Mouse (Mus musculus) thymus, adult 2 months (tissue): ENCODE measurements around the gene Sned1. TPM values are rescaled to one million over a fixed set of nuclear protein-coding genes. Genes with fewer than 3 reads are reported as not detected.
"Not testable (repeated sequence)": the region's sequence is repeated elsewhere in the genome, so short reads cannot be mapped to it uniquely, and the experiment has no call there.

Source experiments
- DNase-seq: peaks from one replicate; pipeline ENCODE4 v3.0.0; 2021
- H3K27ac ChIP-seq: fragments of 200-500 bp; 2 replicates; pipeline ENCODE4 v1.5.1; 2012; ENCODE audit warnings: low read length, control low read depth; ENCODE audit not compliant: control insufficient read depth, insufficient read depth
- H3K27me3 ChIP-seq: fragments of 200-500 bp; 2 replicates; pipeline ENCODE4 v1.6.1; 2012; ENCODE audit warnings: mild to moderate bottlenecking, low read length, moderate library complexity, mixed read lengths; ENCODE audit not compliant: control insufficient read depth, insufficient read depth
- H3K36me3 ChIP-seq: fragments of 200-500 bp; 2 replicates; pipeline ENCODE4 v1.6.1; 2012; ENCODE audit warnings: mild to moderate bottlenecking, low read length, moderate library complexity; ENCODE audit not compliant: control insufficient read depth, insufficient read depth
- H3K4me1 ChIP-seq: fragments of 200-500 bp; replicated peaks from 2 replicates; pipeline ENCODE4 v1.6.1; 2012; ENCODE audit warnings: low read length; ENCODE audit not compliant: control insufficient read depth, insufficient read depth
- H3K4me3 ChIP-seq: fragments of 200-500 bp; 2 replicates; pipeline ENCODE4 v1.5.1; 2012; ENCODE audit warnings: mild to moderate bottlenecking, low read length, control low read depth, moderate library complexity; ENCODE audit not compliant: control insufficient read depth, insufficient read depth
- CTCF ChIP-seq: fragments of 200-500 bp; IDR thresholded peaks from 2 replicates; pipeline ENCODE4 v1.5.1; 2012; ENCODE audit warnings: mild to moderate bottlenecking, control low read depth, low read length, moderate library complexity, borderline replicate concordance; ENCODE audit not compliant: control insufficient read depth, poor library complexity, insufficient read depth; ENCODE audit errors: extremely low read depth
- POLR2A ChIP-seq: fragments of 200-500 bp; IDR thresholded peaks from 2 replicates; pipeline ENCODE4 v1.6.1; 2012; ENCODE audit warnings: mild to moderate bottlenecking, low read length, control low read depth, moderate library complexity; ENCODE audit not compliant: control insufficient read depth, poor library complexity, insufficient read depth; ENCODE audit errors: extremely low read depth
- WGBS: fragments of 180-500 bp; shearing (Covaris S2); methylation state at CpG from one replicate; pipeline ENCODE4 v1.1.7; 2018; 5-methylcytosine and 5-hydroxymethylcytosine counted together
- polyA plus RNA-seq: library from polyadenylated mRNA; depleted of rRNA; stranded (reverse); fragments of >200 nt; gene quantifications from 2 replicates; pipeline ENCODE4 v1.2.3, GENCODE M21; 2012

The Sned1 gene
- polyA plus RNA-seq, 1 experiment: 3.8 TPM

- Histone ChIP-seq H3K4me3 (no peak overlapping the region), H3K27ac (no peak overlapping the region), H3K27me3 (no peaks in the 10 kb centered on the region), H3K36me3 (no peaks in the 10 kb centered on the region), H3K4me1 (no peaks in the 10 kb centered on the region)
- TF ChIP-seq CTCF (no peak), POLR2A (no peak)
- 6% methylated on average over 16 of the region's 16 CpGs for WGBS
- peak; percentile 45 for DNase-seq
Observed at GRCm38 (mm10) chr1:93272409-93272821, 36.8 kb downstream of the Sned1 start.

GRCm38 (mm10) chr1:93275561-93275960, 39.9 kb downstream of the Sned1 start:
- no peak for DNase-seq
- Histone ChIP-seq H3K4me1 (no peaks in the 10 kb centered on the region), H3K36me3 (no peaks in the 10 kb centered on the region), H3K4me3 (no peak overlapping the region), H3K27me3 (no peaks in the 10 kb centered on the region), H3K27ac (no peak overlapping the region)
- 77% methylated on average over 6 of the region's 6 CpGs for WGBS
- TF ChIP-seq POLR2A: no peak
- TF ChIP-seq CTCF: no peak

GRCm38 (mm10) chr1:93277041-93277440, 41.4 kb downstream of the Sned1 start:
- TF ChIP-seq POLR2A (no peak), CTCF (no peak)
- whole genome bisulfite sequencing: 83% methylated on average over 7 of the region's 7 CpGs

GRCm38 (mm10) chr1:93289678-93290214, 54.1 kb downstream of the Sned1 start:
- Histone ChIP-seq H3K4me3 (no peak overlapping the region), H3K36me3 (no peaks in the 10 kb centered on the region), H3K27ac (no peak overlapping the region), H3K27me3 (no peaks in the 10 kb centered on the region), H3K4me1 (no peaks in the 10 kb centered on the region)
- no peak for TF ChIP-seq POLR2A
- TF ChIP-seq CTCF: no peak
- 5% methylated on average over 3 of the region's 3 CpGs for WGBS
- peak; percentile 6 for DNase-seq

More at GRCm38 (mm10) chr1:93277041-93277440, 41.4 kb downstream of the Sned1 start:
- H3K27ac ChIP-seq: no peak overlapping the region
- no peaks in the 10 kb centered on the region for H3K27me3 ChIP-seq
- no peak overlapping the region for H3K4me3 ChIP-seq
- DNase-seq: no peak
- H3K4me1 ChIP-seq: no peaks in the 10 kb centered on the region
- H3K36me3 ChIP-seq: no peaks in the 10 kb centered on the region

- no peak for TF ChIP-seq POLR2A
- no peak for TF ChIP-seq CTCF
- H3K4me1 ChIP-seq: no peaks in the 10 kb centered on the region
- no peaks in the 10 kb centered on the region for H3K36me3 ChIP-seq
- H3K4me3 ChIP-seq: no peak overlapping the region
- no peak for DNase-seq
- H3K27me3 ChIP-seq: no peaks in the 10 kb centered on the region
- 57% methylated on average over 4 of the region's 4 CpGs for WGBS
- H3K27ac ChIP-seq: no peak overlapping the region
Observed at GRCm38 (mm10) chr1:93290956-93291355, 55.3 kb downstream of the Sned1 start.

- no peak overlapping the region for H3K27ac ChIP-seq
- 94% methylated on average over 1 of the region's 1 CpGs for WGBS
- TF ChIP-seq CTCF: no peak
- TF ChIP-seq POLR2A: no peak
Observed at GRCm38 (mm10) chr1:93291591-93291990, 56.0 kb downstream of the Sned1 start.

GRCm38 (mm10) chr1:93292006-93292405, 56.4 kb downstream of the Sned1 start:
- Histone ChIP-seq H3K36me3 (no peaks in the 10 kb centered on the region), H3K4me1 (no peaks in the 10 kb centered on the region), H3K27me3 (no peaks in the 10 kb centered on the region), H3K27ac (no peak overlapping the region), H3K4me3 (no peak overlapping the region)
- DNase-seq: no peak
- TF ChIP-seq POLR2A (no peak), CTCF (no peak)
- 88% methylated on average over 8 of the region's 8 CpGs for WGBS

More at GRCm38 (mm10) chr1:93291591-93291990, 56.0 kb downstream of the Sned1 start:
- H3K4me3 ChIP-seq: no peak overlapping the region
- no peak for DNase-seq
- no peaks in the 10 kb centered on the region for H3K4me1 ChIP-seq
- no peaks in the 10 kb centered on the region for H3K27me3 ChIP-seq
- H3K36me3 ChIP-seq: no peaks in the 10 kb centered on the region

GRCm38 (mm10) chr1:93294491-93294890, 58.9 kb downstream of the Sned1 start:
- H3K27me3 ChIP-seq, H3K36me3 ChIP-seq, H3K27ac ChIP-seq, H3K4me1 ChIP-seq, DNase-seq, H3K4me3 ChIP-seq: not testable (repeated sequence)
- 100% methylated on average over 3 of the region's 3 CpGs for WGBS
